Mouse (Mus musculus) forebrain, embryonic 10.5 days (tissue): ENCODE results near the gene 4930558K02Rik. TPM values are rescaled to one million over a fixed set of nuclear protein-coding genes. Genes with fewer than 3 reads are reported as not detected.

ENCODE experiments used
- DNase-seq: peaks from one replicate; pipeline ENCODE4 v3.0.0-alpha.2; 2017; ENCODE audit warnings: low spot score; ENCODE audit errors: extremely low spot score
- H3K27ac ChIP-seq: fragments of 300-500 bp; sonication (generic); 2 replicates; pipeline ENCODE4 v1.5.1; 2016; ENCODE audit warnings: mild to moderate bottlenecking
- H3K27me3 ChIP-seq: fragments of 300-500 bp; sonication (generic); 2 replicates; pipeline ENCODE4 v1.6.1; 2016; ENCODE audit warnings: mild to moderate bottlenecking; ENCODE audit not compliant: poor library complexity, severe bottlenecking
- H3K36me3 ChIP-seq: fragments of 300-500 bp; sonication (generic); replicated peaks from 2 replicates; pipeline ENCODE4 v1.6.1; 2016; ENCODE audit warnings: mild to moderate bottlenecking, moderate library complexity
- H3K4me1 ChIP-seq: fragments of 300-500 bp; sonication (generic); 2 replicates; pipeline ENCODE4 v1.6.1; 2016
- H3K4me3 ChIP-seq: fragments of 300-500 bp; sonication (generic); 2 replicates; pipeline ENCODE4 v1.5.1; 2016; ENCODE audit warnings: mild to moderate bottlenecking, moderate library complexity
- H3K9me3 ChIP-seq: fragments of 300-500 bp; sonication (generic); 2 replicates; pipeline ENCODE4 v1.6.1; 2016; ENCODE audit warnings: mild to moderate bottlenecking, moderate library complexity
- WGBS: fragments of 180-500 bp; shearing (Covaris S2); methylation state at CpG from one replicate; pipeline ENCODE4 v1.1.7; 2016; 5-methylcytosine and 5-hydroxymethylcytosine counted together
- polyA plus RNA-seq: library from polyadenylated mRNA; unstranded; fragments of >200 nt; fragmentation: Nextera tagmentation; extraction: Ambion mirVana; gene quantifications from 2 replicates; pipeline ENCODE4 v1.2.1, GENCODE M21; 2016

Gene 4930558K02Rik
- polyA plus RNA-seq, 1 experiment from 2014 or later, result not detected

- Histone ChIP-seq H3K9me3 (no peaks in the 10 kb centered on the region), H3K27me3 (no peaks in the 10 kb centered on the region), H3K36me3 (no peaks in the 10 kb centered on the region), H3K4me3 (no peak overlapping the region), H3K4me1 (peaks cover 33% of the 10 kb centered on the region), H3K27ac (no peak overlapping the region)
- no peak for DNase-seq
- WGBS, result 81% methylated on average over 6 of the region's 6 CpGs
Observed at GRCm38 (mm10) chr1:161921928-161922327, 57.5 kb downstream of the 4930558K02Rik start.

GRCm38 (mm10) chr1:161920475-161921454, 58.7 kb downstream of the 4930558K02Rik start:
- H3K27me3 ChIP-seq, result no peaks in the 10 kb centered on the region
- H3K27ac ChIP-seq, result no peak overlapping the region
- H3K4me3 ChIP-seq, result no peak overlapping the region
- H3K9me3 ChIP-seq, result no peaks in the 10 kb centered on the region
- H3K4me1 ChIP-seq, result peaks cover 38% of the 10 kb centered on the region
- WGBS, result 88% methylated on average over 9 of the region's 9 CpGs
- no peak for DNase-seq
- no peaks in the 10 kb centered on the region for H3K36me3 ChIP-seq

- Histone ChIP-seq H3K4me1 (peaks cover 38% of the 10 kb centered on the region), H3K9me3 (no peaks in the 10 kb centered on the region), H3K27ac (no peak overlapping the region), H3K4me3 (no peak overlapping the region), H3K27me3 (no peaks in the 10 kb centered on the region), H3K36me3 (no peaks in the 10 kb centered on the region)
- 95% methylated on average over 2 of the region's 2 CpGs for WGBS
- no peak for DNase-seq
Observed at GRCm38 (mm10) chr1:161919594-161919993, 59.8 kb downstream of the 4930558K02Rik start.

GRCm38 (mm10) chr1:161918682-161919372, 60.6 kb downstream of the 4930558K02Rik start:
- no peak for DNase-seq
- WGBS, result 38% methylated on average over 7 of the region's 7 CpGs
- no peaks in the 10 kb centered on the region for H3K27me3 ChIP-seq
- peak overlapping the region; percentile 64 for H3K27ac ChIP-seq
- peaks cover 35% of the 10 kb centered on the region for H3K4me1 ChIP-seq
- no peaks in the 10 kb centered on the region for H3K9me3 ChIP-seq
- no peak overlapping the region for H3K4me3 ChIP-seq
- H3K36me3 ChIP-seq, result no peaks in the 10 kb centered on the region

GRCm38 (mm10) chr1:161917940-161918484, 61.4 kb downstream of the 4930558K02Rik start:
- no peak for DNase-seq
- Histone ChIP-seq H3K4me3 (no peak overlapping the region), H3K27ac (peak overlapping the region; percentile 64; the same call in 1 of the 2 replicates), H3K4me1 (peaks cover 39% of the 10 kb centered on the region), H3K9me3 (no peaks in the 10 kb centered on the region), H3K36me3 (no peaks in the 10 kb centered on the region), H3K27me3 (no peaks in the 10 kb centered on the region)
- WGBS, result 93% methylated on average over 3 of the region's 3 CpGs

GRCm38 (mm10) chr1:161916036-161916435, 63.4 kb downstream of the 4930558K02Rik start:
- no peaks in the 10 kb centered on the region for H3K36me3 ChIP-seq
- no peak for DNase-seq
- WGBS, result 51% methylated on average over 3 of the region's 3 CpGs
- no peak overlapping the region for H3K4me3 ChIP-seq
- H3K27ac ChIP-seq, result no peak overlapping the region
- H3K9me3 ChIP-seq, result no peaks in the 10 kb centered on the region
- H3K4me1 ChIP-seq, result peaks cover 30% of the 10 kb centered on the region
- no peaks in the 10 kb centered on the region for H3K27me3 ChIP-seq

- no peaks in the 10 kb centered on the region for H3K9me3 ChIP-seq
- DNase-seq, result no peak
- no peaks in the 10 kb centered on the region for H3K36me3 ChIP-seq
- H3K27me3 ChIP-seq, result no peaks in the 10 kb centered on the region
- WGBS, result 81% methylated on average over 7 of the region's 7 CpGs
- no peak overlapping the region for H3K27ac ChIP-seq
- H3K4me3 ChIP-seq, result no peak overlapping the region
- H3K4me1 ChIP-seq, result peaks cover 19% of the 10 kb centered on the region
Observed at GRCm38 (mm10) chr1:161913648-161913984, 65.8 kb downstream of the 4930558K02Rik start.

- DNase-seq, result no peak
- Histone ChIP-seq H3K36me3 (no peaks in the 10 kb centered on the region), H3K9me3 (no peaks in the 10 kb centered on the region), H3K4me3 (no peak overlapping the region), H3K27me3 (no peaks in the 10 kb centered on the region), H3K27ac (no peak overlapping the region), H3K4me1 (peaks cover 14% of the 10 kb centered on the region)
- WGBS, result 74% methylated on average over 4 of the region's 4 CpGs
Observed at GRCm38 (mm10) chr1:161912940-161913647, 66.3 kb downstream of the 4930558K02Rik start.

- DNase-seq, result no peak
- no peak overlapping the region for H3K4me3 ChIP-seq
- no peaks in the 10 kb centered on the region for H3K9me3 ChIP-seq
- no peaks in the 10 kb centered on the region for H3K36me3 ChIP-seq
- no peaks in the 10 kb centered on the region for H3K27me3 ChIP-seq
- peaks cover 4% of the 10 kb centered on the region; the same call in 1 of the 2 replicates for H3K4me1 ChIP-seq
- 91% methylated on average over 8 of the region's 8 CpGs for WGBS
- no peak overlapping the region for H3K27ac ChIP-seq
Observed at GRCm38 (mm10) chr1:161909074-161909473, 70.4 kb downstream of the 4930558K02Rik start.

- Histone ChIP-seq H3K36me3 (no peaks in the 10 kb centered on the region), H3K27ac (no peak overlapping the region), H3K9me3 (no peaks in the 10 kb centered on the region), H3K4me3 (no peak overlapping the region), H3K4me1 (no peaks in the 10 kb centered on the region), H3K27me3 (no peaks in the 10 kb centered on the region)
- 70% methylated on average over 2 of the region's 2 CpGs for WGBS
- DNase-seq, result no peak
Observed at GRCm38 (mm10) chr1:161907795-161908457, 71.5 kb downstream of the 4930558K02Rik start.

- H3K4me3 ChIP-seq, result no peak overlapping the region
- no peaks in the 10 kb centered on the region for H3K36me3 ChIP-seq
- no peaks in the 10 kb centered on the region for H3K9me3 ChIP-seq
- no peaks in the 10 kb centered on the region for H3K4me1 ChIP-seq
- DNase-seq, result no peak
- H3K27ac ChIP-seq, result no peak overlapping the region
- H3K27me3 ChIP-seq, result no peaks in the 10 kb centered on the region
- WGBS, result 91% methylated on average over 4 of the region's 4 CpGs
Observed at GRCm38 (mm10) chr1:161907111-161907510, 72.3 kb downstream of the 4930558K02Rik start.
